Mouse (Mus musculus) B cell, adult (primary cell): ENCODE results near the gene Raver2. TPM values are rescaled to one million over a fixed set of nuclear protein-coding genes. Genes with fewer than 3 reads are reported as not detected.

Experiments used
- total RNA-seq: library from RNA; stranded (reverse); gene quantifications from 4 replicates; pipeline ENCODE4 v1.2.4, GENCODE M21; 2023; ENCODE audit not compliant: inconsistent age

Gene Raver2
- 0.18 TPM in 1 of 4 replicates, not detected in the others for total RNA-seq

DNA sequence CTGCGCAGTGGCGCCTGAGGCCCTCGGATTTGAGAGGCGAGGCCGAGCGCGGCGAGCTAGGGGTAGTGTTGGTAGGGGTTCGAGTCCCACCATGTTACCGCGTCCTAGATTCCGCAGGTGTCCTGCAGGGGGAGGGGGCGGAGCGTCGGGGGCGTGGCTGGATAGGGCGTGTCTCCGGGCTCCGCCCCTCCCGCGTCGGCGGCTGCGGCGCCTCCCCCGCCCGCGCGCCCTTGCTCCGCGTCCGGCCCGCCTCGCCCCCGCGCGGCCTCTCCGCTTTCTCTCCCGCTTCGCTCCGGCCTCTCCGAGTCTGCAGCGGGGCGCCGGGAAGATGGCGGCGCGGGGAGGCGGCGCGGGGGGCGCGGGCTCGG lies at the start of gene Raver2:
TSS of gene Raver2 (plus strand) at position 198 of the 368 bp plus-strand sequence.

DNA sequence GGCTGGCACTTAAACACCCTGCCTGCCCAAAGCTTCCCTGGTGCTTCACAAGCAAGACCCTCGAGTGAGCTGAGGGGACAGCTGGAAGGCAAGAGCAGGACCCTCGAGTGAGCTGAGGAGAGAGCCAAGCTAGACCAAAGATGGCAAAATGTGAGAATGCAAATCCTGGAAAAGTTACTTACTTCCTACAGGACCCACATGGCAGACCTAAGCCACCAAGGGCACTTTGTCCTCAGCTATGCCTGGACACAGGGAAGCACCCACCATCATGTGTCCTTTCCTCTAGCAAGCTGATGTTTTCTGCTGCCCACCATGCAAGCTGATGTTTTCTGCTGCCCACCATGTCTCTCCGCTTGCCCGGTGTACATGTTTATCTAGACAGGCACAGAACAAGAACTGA lies 48.2 kb upstream of the Raver2 start, which contains the start of gene Gm10577:
TSS of gene Gm10577 (minus strand) at position 101 of the 400 bp plus-strand sequence.

Other genes with a start within 250 kb of the Raver2 start
- not detected in 4 replicates for gene Gm10577, start 48.3 kb upstream of the Raver2 start, total RNA-seq
- 355 to 393 TPM (median 364 TPM) in 4 replicates for gene Jak1, start 196.3 kb downstream of the Raver2 start, total RNA-seq